Comparison of ENCODE assay signal across 35 mouse cellular contexts in genomic region chr10:42845480-42845879, GRCm38 (mm10).
"Had no signal": no experiment of that assay in that cellular context is flagged by ENCODE, and none has a peak within 500 bp of the region (broad histone marks: within the 10 kb centered on the region; RNA-seq: fewer than 3 reads in every experiment).

No protein-coding gene starts in this region.

- H3K4me2 ChIP-seq: heart, embryonic 11.5 days; heart, embryonic 12.5 days; heart, embryonic 13.5 days; heart, embryonic 15.5 days; hindbrain, embryonic 12.5 days; hindbrain, embryonic 13.5 days; hindbrain, embryonic 14.5 days; hindbrain, embryonic 15.5 days; intestine, embryonic 15.5 days; kidney, embryonic 15.5 days had no signal

- H3K4me1 ChIP-seq: heart, embryonic 10.5 days; heart, embryonic 13.5 days; hindbrain, embryonic 12.5 days; hindbrain, embryonic 13.5 days; hindbrain, embryonic 15.5 days had no signal

- H3K9me3 ChIP-seq: heart, embryonic 10.5 days; heart, embryonic 13.5 days; heart, embryonic 15.5 days; hindbrain, embryonic 13.5 days; hindbrain, embryonic 15.5 days; intestine, embryonic 15.5 days; kidney, embryonic 15.5 days had no signal

- H3K27me3 ChIP-seq: heart, embryonic 12.5 days; heart, embryonic 13.5 days; heart, embryonic 15.5 days; hindbrain, embryonic 12.5 days; hindbrain, embryonic 13.5 days; hindbrain, embryonic 15.5 days; intestine, embryonic 15.5 days had no signal

- H3K4me3 ChIP-seq: heart, embryonic 10.5 days; heart, embryonic 12.5 days; heart, embryonic 13.5 days; heart, embryonic 15.5 days; hindbrain, embryonic 10.5 days; hindbrain, embryonic 12.5 days; hindbrain, embryonic 13.5 days; hindbrain, embryonic 15.5 days; intestine, embryonic 15.5 days; kidney, embryonic 15.5 days; layer of hippocampus, adult 2 months; left cerebral cortex, adult 2 months had no signal

- H3K9ac ChIP-seq: heart, embryonic 12.5 days; heart, embryonic 13.5 days; heart, embryonic 15.5 days; hindbrain, embryonic 12.5 days; hindbrain, embryonic 13.5 days; hindbrain, embryonic 14.5 days; hindbrain, embryonic 15.5 days; intestine, embryonic 15.5 days; kidney, embryonic 15.5 days had no signal

- H3K36me3 ChIP-seq: heart, embryonic 10.5 days; heart, embryonic 12.5 days; heart, embryonic 13.5 days; heart, embryonic 15.5 days; hindbrain, embryonic 15.5 days; intestine, embryonic 15.5 days; kidney, embryonic 15.5 days had no signal

- DNase-seq: heart, postnatal 10 days; heart, postnatal 14 days; heart, postnatal 36 days; heart, postnatal 4 days; kidney, adult 11 months; kidney, adult 18-20 months; kidney, adult 2 months; kidney, adult 8-10 months; kidney, adult 9 months; kidney, postnatal 10 days; kidney, postnatal 14 days; kidney, postnatal 25 days; kidney, postnatal 36 days; kidney, postnatal 4 days; layer of hippocampus, adult 9-11 months; layer of hippocampus, postnatal 36 days had no signal

- H3K27ac ChIP-seq: heart, embryonic 10.5 days; heart, embryonic 13.5 days; heart, embryonic 15.5 days; hindbrain, embryonic 10.5 days; hindbrain, embryonic 12.5 days; hindbrain, embryonic 13.5 days; hindbrain, embryonic 14.5 days; hindbrain, embryonic 15.5 days; hindbrain, postnatal 0 days; intestine, embryonic 15.5 days; kidney, embryonic 15.5 days; kidney, postnatal 0 days; layer of hippocampus, adult 2 months; left cerebral cortex, adult 2 months had no signal

- ATAC-seq: hindbrain, postnatal 0 days; inflammation-experienced regulatory T-cells, adult 6 months; intestine, embryonic 15.5 days; intestine, embryonic 16.5 days; intestine, postnatal 0 days had no signal
